Mouse (Mus musculus): ENCODE measurements around the gene Polr2c. TPM values are rescaled to one million over a fixed set of nuclear protein-coding genes. Genes with fewer than 3 reads are reported as not detected.

Gene Polr2c
- total and polyA plus RNA-seq, 2 experiments from 2014 or later, result 112 to 121 TPM

DNA sequence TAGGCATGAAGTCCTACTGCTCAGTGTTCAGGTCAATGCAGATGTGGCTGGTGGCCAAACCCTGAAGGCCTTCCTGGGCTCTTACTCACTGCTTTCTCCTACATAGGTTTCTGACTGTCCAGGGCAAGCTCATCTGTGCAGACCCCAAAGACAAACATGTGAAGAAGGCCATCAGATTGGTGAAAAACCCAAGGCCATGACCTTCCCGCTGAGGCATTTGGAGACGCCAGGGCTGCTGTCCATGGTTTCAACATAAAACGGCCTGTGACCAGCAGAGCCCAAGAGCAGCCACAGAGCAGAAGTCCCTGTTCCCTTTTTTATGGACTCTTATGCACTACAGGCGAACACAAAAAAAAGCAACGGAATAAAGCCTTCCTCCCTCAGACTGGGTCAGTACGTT lies 45.6 kb upstream of the Polr2c start:
- Histone ChIP-seq H3K36me3 (replicated peaks; ENCODE audit: control insufficient read depth, insufficient read depth, low read length) (no peaks in the 10 kb centered on the region), H3K27me3 (ENCODE audit: control insufficient read depth, insufficient read depth, low read length) (no peaks in the 10 kb centered on the region), H3K4me1 (ENCODE audit: control insufficient read depth, insufficient read depth) (no peaks in the 10 kb centered on the region), H3K4me2 (ENCODE audit: low read depth, low read length) (no peak overlapping the region), H3K9ac (replicated peaks; ENCODE audit: low read depth, low read length) (no peak overlapping the region), H3K9me3 (replicated peaks; ENCODE audit: control insufficient read depth, low read length) (no peaks in the 10 kb centered on the region), H3K27ac (ENCODE audit: low read depth) (no peak overlapping the region), H3K4me3 (ENCODE audit: low read depth, low read length) (no peak overlapping the region)
- WGBS, result 61% methylated on average over 6 of the region's 6 CpGs
- TF ChIP-seq EP300 (IDR thresholded peaks at IDR 0.05; ENCODE audit: low read depth) (no peak), CTCF (IDR thresholded peaks at IDR 0.05; ENCODE audit: low read depth) (no peak)
- DNase-seq (ENCODE audit: low spot score), result no peak
- ATAC-seq (ENCODE audit: insufficient read depth, low read depth), result no peak

DNA sequence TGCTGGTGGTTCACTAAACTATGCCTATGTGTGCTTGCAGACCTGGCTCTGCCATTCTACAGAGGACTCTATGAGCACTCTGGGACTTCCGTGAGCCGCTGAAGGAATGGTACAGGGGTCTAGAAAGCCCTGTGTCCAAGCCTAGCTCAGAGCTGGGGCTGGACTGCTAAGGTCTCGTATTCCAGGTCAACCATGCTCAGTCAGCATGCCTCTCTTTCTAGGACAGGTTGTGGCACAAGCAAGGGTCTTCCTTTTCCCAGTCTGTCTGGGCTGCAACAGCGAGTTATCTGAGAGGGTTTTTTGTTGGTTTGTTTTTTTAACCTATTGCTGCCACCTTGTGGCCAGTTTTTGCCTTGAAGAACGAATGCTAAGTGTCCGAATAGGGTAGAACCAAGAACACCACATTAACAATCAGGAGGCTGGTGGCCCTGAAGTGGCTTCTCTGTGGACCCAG lies 44.6 kb upstream of the Polr2c start:
- Histone ChIP-seq H3K27ac (ENCODE audit: low read depth) (no peak overlapping the region), H3K36me3 (replicated peaks; ENCODE audit: control insufficient read depth, insufficient read depth, low read length) (no peaks in the 10 kb centered on the region), H3K4me1 (ENCODE audit: control insufficient read depth, insufficient read depth) (no peaks in the 10 kb centered on the region), H3K27me3 (ENCODE audit: control insufficient read depth, insufficient read depth, low read length) (no peaks in the 10 kb centered on the region), H3K4me3 (ENCODE audit: low read depth, low read length) (no peak overlapping the region), H3K9me3 (replicated peaks; ENCODE audit: control insufficient read depth, low read length) (no peaks in the 10 kb centered on the region), H3K9ac (replicated peaks; ENCODE audit: low read depth, low read length) (no peak overlapping the region), H3K4me2 (ENCODE audit: low read depth, low read length) (no peak overlapping the region)
- ATAC-seq (ENCODE audit: insufficient read depth, low read depth), result peak; percentile 62
- 30% methylated on average over 6 of the region's 6 CpGs for WGBS
- no peak for TF ChIP-seq EP300 (IDR thresholded peaks at IDR 0.05; ENCODE audit: low read depth)
- peak; percentile 69 for TF ChIP-seq CTCF (IDR thresholded peaks at IDR 0.05; ENCODE audit: low read depth)
- peak; percentile 85 for DNase-seq (ENCODE audit: low spot score)

DNA sequence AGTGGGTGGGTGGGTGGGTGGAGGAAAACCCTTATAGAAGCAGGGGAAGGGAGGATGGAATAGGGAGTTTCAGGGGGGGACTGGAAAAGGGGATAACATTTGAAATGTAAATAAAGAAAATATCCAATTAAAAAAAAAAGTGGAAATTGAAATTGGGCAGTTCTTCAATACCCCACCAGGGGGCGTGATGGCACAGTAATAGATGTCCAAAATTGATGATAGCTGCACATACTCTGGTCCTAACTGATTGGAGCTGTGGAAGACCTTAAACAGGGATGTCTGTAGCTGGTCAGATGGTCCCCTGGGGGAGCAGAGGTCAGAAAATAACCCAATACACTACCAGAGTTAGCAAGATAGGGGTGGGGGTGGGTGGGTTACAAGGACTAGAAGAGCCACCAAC lies 42.7 kb upstream of the Polr2c start:
- Histone ChIP-seq H3K9ac (replicated peaks; ENCODE audit: low read depth, low read length) (no peak overlapping the region), H3K27ac (ENCODE audit: low read depth) (no peak overlapping the region), H3K4me1 (ENCODE audit: control insufficient read depth, insufficient read depth) (no peaks in the 10 kb centered on the region), H3K4me2 (ENCODE audit: low read depth, low read length) (no peak overlapping the region), H3K4me3 (ENCODE audit: low read depth, low read length) (no peak overlapping the region), H3K36me3 (replicated peaks; ENCODE audit: control insufficient read depth, insufficient read depth, low read length) (no peaks in the 10 kb centered on the region), H3K9me3 (replicated peaks; ENCODE audit: control insufficient read depth, low read length) (no peaks in the 10 kb centered on the region), H3K27me3 (ENCODE audit: control insufficient read depth, insufficient read depth, low read length) (no peaks in the 10 kb centered on the region)
- WGBS, result 0% methylated on average over 1 of the region's 1 CpGs
- ATAC-seq (ENCODE audit: insufficient read depth, low read depth), result no peak
- TF ChIP-seq CTCF (IDR thresholded peaks at IDR 0.05; ENCODE audit: low read depth) (peak; percentile 49), EP300 (IDR thresholded peaks at IDR 0.05; ENCODE audit: low read depth) (no peak)
- no peak for DNase-seq (ENCODE audit: low spot score)

DNA sequence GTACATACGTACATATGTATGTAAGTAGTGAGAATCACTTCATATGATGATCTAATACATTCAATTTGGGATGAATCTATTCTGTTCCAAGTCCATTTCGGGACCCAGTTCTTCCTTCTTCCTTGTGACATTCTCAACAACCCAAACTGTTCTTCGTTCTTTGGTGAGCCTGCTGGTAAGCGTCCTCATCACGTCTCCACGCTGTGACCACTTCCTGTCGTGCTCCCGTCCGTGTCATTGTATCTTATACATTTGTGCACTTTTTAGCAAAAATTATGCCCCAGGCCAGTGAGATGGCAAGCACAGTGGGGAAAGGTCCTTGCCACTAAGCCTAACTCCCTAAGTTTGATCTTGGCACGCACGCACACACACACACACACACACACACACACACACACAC lies 39.3 kb upstream of the Polr2c start:
- no peak overlapping the region for H3K4me3 ChIP-seq (ENCODE audit: low read depth, low read length)
- no peaks in the 10 kb centered on the region for H3K27me3 ChIP-seq (ENCODE audit: control insufficient read depth, insufficient read depth, low read length)
- peaks cover 22% of the 10 kb centered on the region for H3K36me3 ChIP-seq (replicated peaks; ENCODE audit: control insufficient read depth, insufficient read depth, low read length)
- TF ChIP-seq CTCF (IDR thresholded peaks at IDR 0.05; ENCODE audit: low read depth) (no peak), EP300 (IDR thresholded peaks at IDR 0.05; ENCODE audit: low read depth) (no peak)
- DNase-seq (ENCODE audit: low spot score) (no peak), ATAC-seq (ENCODE audit: insufficient read depth, low read depth) (no peak)
- WGBS, result 81% methylated on average over 11 of the region's 11 CpGs
- no peaks in the 10 kb centered on the region for H3K9me3 ChIP-seq (replicated peaks; ENCODE audit: control insufficient read depth, low read length)
- no peak overlapping the region for H3K9ac ChIP-seq (replicated peaks; ENCODE audit: low read depth, low read length)
- H3K27ac ChIP-seq (ENCODE audit: low read depth), result no peak overlapping the region
- H3K4me2 ChIP-seq (ENCODE audit: low read depth, low read length), result no peak overlapping the region
- no peaks in the 10 kb centered on the region for H3K4me1 ChIP-seq (ENCODE audit: control insufficient read depth, insufficient read depth)

DNA sequence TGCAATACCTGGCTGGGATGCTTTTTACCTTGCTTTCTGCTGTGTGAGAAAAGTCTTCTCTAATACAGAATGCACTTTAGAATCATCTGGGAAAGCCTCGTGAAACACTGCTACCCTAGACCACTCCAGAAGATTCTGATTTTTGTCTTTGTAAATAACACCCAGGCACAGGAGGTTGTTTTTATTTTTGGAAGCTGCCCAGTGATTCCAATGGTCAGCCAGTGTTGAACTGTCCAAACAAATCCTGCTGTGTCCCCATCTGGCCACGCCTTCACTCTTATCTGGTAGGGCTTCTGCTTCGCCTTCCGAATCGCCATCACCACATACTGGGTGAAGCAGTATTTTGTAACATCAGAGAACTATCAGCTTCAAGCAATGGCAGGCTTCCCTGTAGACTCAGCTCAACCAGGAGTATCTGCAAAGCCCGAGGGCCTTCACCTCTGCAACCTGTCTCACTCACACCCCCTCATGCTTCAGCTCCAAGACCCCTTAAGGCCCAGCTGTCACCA lies 37.5 kb upstream of the Polr2c start:
- H3K27me3 ChIP-seq (ENCODE audit: control insufficient read depth, insufficient read depth, low read length), result no peaks in the 10 kb centered on the region
- no peaks in the 10 kb centered on the region for H3K4me1 ChIP-seq (ENCODE audit: control insufficient read depth, insufficient read depth)
- no peak overlapping the region for H3K4me3 ChIP-seq (ENCODE audit: low read depth, low read length)
- ATAC-seq (ENCODE audit: insufficient read depth, low read depth) (no peak), DNase-seq (ENCODE audit: low spot score) (no peak)
- TF ChIP-seq EP300 (IDR thresholded peaks at IDR 0.05; ENCODE audit: low read depth) (no peak), CTCF (IDR thresholded peaks at IDR 0.05; ENCODE audit: low read depth) (no peak)
- no peak overlapping the region for H3K4me2 ChIP-seq (ENCODE audit: low read depth, low read length)
- peaks cover 38% of the 10 kb centered on the region for H3K36me3 ChIP-seq (replicated peaks; ENCODE audit: control insufficient read depth, insufficient read depth, low read length)
- H3K27ac ChIP-seq (ENCODE audit: low read depth), result no peak overlapping the region
- no peaks in the 10 kb centered on the region for H3K9me3 ChIP-seq (replicated peaks; ENCODE audit: control insufficient read depth, low read length)
- H3K9ac ChIP-seq (replicated peaks; ENCODE audit: low read depth, low read length), result no peak overlapping the region
- WGBS, result 51% methylated on average over 6 of the region's 6 CpGs

DNA sequence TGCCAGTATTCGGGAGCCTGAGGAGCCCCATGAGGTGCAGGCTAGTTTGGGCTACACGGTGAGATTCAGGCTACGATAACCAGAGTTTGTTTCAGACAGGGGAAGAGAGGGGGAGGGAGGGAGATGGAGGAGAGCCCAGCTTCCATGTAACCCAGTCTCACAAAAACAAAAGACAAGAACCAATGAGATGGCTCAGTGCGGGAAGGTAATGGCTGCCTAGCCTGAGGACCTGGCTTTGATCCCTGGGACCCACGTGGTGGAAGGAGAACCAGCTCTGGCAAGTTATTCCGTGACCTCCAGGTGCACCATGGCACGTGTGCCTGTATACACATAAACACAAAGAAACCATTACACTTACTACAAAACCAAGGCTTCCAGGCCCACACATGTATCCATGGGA lies 36.7 kb upstream of the Polr2c start:
- 83% methylated on average over 7 of the region's 7 CpGs for WGBS
- no peak for TF ChIP-seq CTCF (IDR thresholded peaks at IDR 0.05; ENCODE audit: low read depth)
- TF ChIP-seq EP300 (IDR thresholded peaks at IDR 0.05; ENCODE audit: low read depth), result no peak
- H3K9ac ChIP-seq (replicated peaks; ENCODE audit: low read depth, low read length), result no peak overlapping the region
- H3K36me3 ChIP-seq (replicated peaks; ENCODE audit: control insufficient read depth, insufficient read depth, low read length), result peaks cover 46% of the 10 kb centered on the region
- no peaks in the 10 kb centered on the region for H3K4me1 ChIP-seq (ENCODE audit: control insufficient read depth, insufficient read depth)
- no peaks in the 10 kb centered on the region for H3K27me3 ChIP-seq (ENCODE audit: control insufficient read depth, insufficient read depth, low read length)
- H3K4me3 ChIP-seq (ENCODE audit: low read depth, low read length), result no peak overlapping the region
- H3K4me2 ChIP-seq (ENCODE audit: low read depth, low read length), result no peak overlapping the region
- ATAC-seq (ENCODE audit: insufficient read depth, low read depth) (no peak), DNase-seq (ENCODE audit: low spot score) (no peak)
- H3K27ac ChIP-seq (ENCODE audit: low read depth), result no peak overlapping the region
- no peaks in the 10 kb centered on the region for H3K9me3 ChIP-seq (replicated peaks; ENCODE audit: control insufficient read depth, low read length)
